Mouse (Mus musculus): ENCODE results near the gene Sln. TPM values are rescaled to one million over a fixed set of nuclear protein-coding genes. Genes with fewer than 3 reads are reported as not detected.

The Sln gene
- 4.6 and 6.0 TPM in 2 replicates for polyA plus RNA-seq (2015; fragmentation: Nextera tagmentation; extraction: Ambion mirVana)

DNA sequence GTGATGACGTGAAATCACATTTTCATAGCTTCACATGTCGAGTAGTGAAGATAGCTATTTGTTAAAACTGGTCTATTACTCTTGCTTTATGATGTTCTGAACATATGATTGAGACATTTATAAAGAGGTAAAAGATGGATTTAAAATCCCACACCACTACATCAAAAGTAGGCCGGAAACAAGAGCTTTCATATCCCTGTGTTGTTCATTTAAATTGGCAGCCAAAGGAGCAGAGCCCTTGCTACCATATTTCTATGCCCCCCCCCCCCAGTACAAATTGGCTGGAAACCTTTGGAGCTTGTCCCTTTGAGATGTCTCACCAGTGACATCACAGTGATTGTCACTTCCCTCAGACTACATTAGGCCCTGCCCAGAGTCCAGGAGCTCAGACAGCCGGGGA, at the start of gene Sln:
TSS of gene Sln (plus strand) at position 301 of the 400 bp plus-strand sequence.
- WGBS = 79% methylated on average over 4 of the region's 4 CpGs
- Histone ChIP-seq H3K27ac (no peak within 1 kb of the TSS), H3K36me3 (no peaks in the 10 kb centered on the region), H3K9me3 (no peaks in the 10 kb centered on the region), H3K4me1 (no peaks in the 10 kb centered on the region), H3K27me3 (no peaks in the 10 kb centered on the region), H3K9ac (no peak within 1 kb of the TSS), H3K4me2 (no peak within 1 kb of the TSS), H3K4me3 (no peak within 1 kb of the TSS)
- ATAC-seq (ENCODE audit: insufficient number of reproducible peaks, insufficient read depth, low FRiP score, low TSS enrichment, low read depth) = no peak

DNA sequence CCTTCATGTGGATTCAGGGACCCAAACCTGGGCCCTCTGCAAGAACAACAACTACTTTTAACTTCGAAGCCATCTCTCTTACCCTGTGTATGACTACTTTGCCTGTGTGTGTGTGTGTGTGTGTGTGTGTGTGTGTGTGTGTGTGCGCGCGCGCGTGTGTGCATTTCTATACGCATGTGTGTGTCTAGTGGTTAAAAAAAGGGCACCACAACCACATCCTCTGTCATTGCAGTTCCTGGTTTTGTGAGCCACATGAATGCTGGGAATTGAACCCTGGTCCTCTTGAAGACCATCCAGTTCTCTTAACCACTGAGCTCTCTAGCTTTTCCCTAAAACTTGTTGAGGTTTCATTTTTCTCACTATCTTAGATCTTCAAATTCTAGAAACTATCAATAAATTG, 47.0 kb upstream of the Sln start:
- Histone ChIP-seq H3K4me1 (peaks cover 3% of the 10 kb centered on the region; the same call in 1 of the 2 replicates), H3K4me3 (no peak overlapping the region), H3K27ac (no peak overlapping the region), H3K36me3 (no peaks in the 10 kb centered on the region), H3K4me2 (no peak overlapping the region), H3K9me3 (no peaks in the 10 kb centered on the region), H3K27me3 (no peaks in the 10 kb centered on the region), H3K9ac (no peak overlapping the region)
- no peak for ATAC-seq (ENCODE audit: insufficient number of reproducible peaks, insufficient read depth, low FRiP score, low TSS enrichment, low read depth)
- WGBS = 95% methylated on average over 7 of the region's 7 CpGs

DNA sequence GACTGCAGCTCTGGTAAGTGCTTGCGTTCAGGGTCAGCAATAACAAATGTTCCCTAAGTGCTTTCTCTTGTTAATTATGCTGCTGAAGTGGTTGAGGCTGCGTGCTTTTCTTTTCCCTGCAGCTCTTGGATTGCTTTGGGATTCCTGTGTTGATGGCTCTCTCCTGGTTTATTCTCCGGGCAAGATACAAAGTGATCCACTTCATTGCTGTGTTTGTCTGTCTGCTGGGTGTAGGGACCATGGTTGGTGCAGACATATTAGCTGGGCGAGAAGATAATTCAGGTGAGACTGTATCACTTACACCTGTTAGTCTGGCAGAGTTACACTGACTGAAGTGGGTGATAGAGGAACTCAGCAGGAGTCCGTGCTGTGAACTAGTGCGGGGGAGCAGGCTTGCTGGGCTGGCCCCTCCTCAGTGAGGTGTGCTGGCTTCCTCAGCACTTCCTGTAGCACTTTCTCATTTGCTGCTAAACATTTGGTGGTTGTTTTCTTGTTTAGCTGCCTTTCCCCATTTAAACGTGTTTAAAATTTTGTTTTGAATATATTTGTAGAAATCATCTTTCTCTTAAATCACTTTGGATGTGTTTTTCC, 43.4 kb upstream of the Sln start:
- Histone ChIP-seq H3K27ac (no peak overlapping the region), H3K4me3 (no peak overlapping the region), H3K4me1 (peaks cover 3% of the 10 kb centered on the region; the same call in 1 of the 2 replicates), H3K36me3 (0 out of 2 replicates have a peak, but pooled peaks cover 4% of the 10 kb centered on the region), H3K9ac (no peak overlapping the region), H3K4me2 (no peak overlapping the region), H3K27me3 (no peaks in the 10 kb centered on the region), H3K9me3 (no peaks in the 10 kb centered on the region)
- no peak for ATAC-seq (ENCODE audit: insufficient number of reproducible peaks, insufficient read depth, low FRiP score, low TSS enrichment, low read depth)
- 19% methylated on average over 7 of the region's 7 CpGs for WGBS

DNA sequence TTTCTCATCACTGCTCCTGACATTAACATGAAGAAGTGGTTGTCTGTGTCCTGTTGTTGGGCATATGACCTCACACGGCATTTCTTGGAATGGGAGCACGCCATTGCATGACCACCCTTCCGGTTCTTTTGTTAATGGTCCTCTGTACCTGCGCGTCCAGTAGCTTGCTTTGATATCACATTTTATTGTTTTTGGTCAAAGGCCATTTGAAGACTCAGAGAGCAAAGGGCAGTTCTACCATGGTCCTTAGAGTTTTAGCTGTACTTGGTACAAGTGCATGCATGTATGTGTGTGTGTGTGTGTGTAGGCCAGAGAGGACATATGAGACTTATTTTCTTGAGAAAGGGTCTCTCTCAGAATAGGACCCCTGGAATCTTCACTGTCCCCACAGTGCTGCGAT, 36.5 kb upstream of the Sln start:
- H3K9me3 ChIP-seq = no peaks in the 10 kb centered on the region
- no peak overlapping the region for H3K4me2 ChIP-seq
- no peak overlapping the region for H3K9ac ChIP-seq
- H3K4me1 ChIP-seq = no peaks in the 10 kb centered on the region
- no peak overlapping the region for H3K27ac ChIP-seq
- H3K4me3 ChIP-seq = no peak overlapping the region
- no peak for ATAC-seq (ENCODE audit: insufficient number of reproducible peaks, insufficient read depth, low FRiP score, low TSS enrichment, low read depth)
- H3K27me3 ChIP-seq = no peaks in the 10 kb centered on the region
- WGBS = 94% methylated on average over 6 of the region's 6 CpGs
- H3K36me3 ChIP-seq = 0 out of 2 replicates have a peak, but pooled peaks cover 4% of the 10 kb centered on the region

DNA sequence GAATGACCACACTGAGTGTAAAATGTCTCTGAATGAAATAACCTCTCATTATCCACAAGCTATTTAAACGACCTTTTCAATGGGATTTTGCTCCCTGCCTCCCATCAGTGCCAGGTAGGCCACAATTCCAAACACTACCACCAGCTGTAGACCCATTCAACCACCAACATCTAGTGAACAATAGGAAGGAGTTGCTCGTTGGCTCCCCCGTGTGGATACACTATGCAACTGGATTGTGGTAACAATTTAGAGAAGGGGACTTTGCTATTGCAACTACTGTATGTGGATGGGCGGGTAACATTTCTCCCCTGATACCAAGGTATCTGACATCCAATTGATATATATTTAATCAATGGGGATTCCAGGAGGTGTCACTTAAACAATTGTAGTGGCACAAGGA, 31.2 kb upstream of the Sln start:
- no peak overlapping the region for H3K4me2 ChIP-seq
- no peak overlapping the region for H3K9ac ChIP-seq
- WGBS = 31% methylated on average over 4 of the region's 4 CpGs
- no peak overlapping the region for H3K4me3 ChIP-seq
- H3K36me3 ChIP-seq = no peaks in the 10 kb centered on the region
- no peaks in the 10 kb centered on the region for H3K9me3 ChIP-seq
- no peaks in the 10 kb centered on the region for H3K4me1 ChIP-seq
- no peak overlapping the region for H3K27ac ChIP-seq
- no peak for ATAC-seq (ENCODE audit: insufficient number of reproducible peaks, insufficient read depth, low FRiP score, low TSS enrichment, low read depth)
- no peaks in the 10 kb centered on the region for H3K27me3 ChIP-seq

DNA sequence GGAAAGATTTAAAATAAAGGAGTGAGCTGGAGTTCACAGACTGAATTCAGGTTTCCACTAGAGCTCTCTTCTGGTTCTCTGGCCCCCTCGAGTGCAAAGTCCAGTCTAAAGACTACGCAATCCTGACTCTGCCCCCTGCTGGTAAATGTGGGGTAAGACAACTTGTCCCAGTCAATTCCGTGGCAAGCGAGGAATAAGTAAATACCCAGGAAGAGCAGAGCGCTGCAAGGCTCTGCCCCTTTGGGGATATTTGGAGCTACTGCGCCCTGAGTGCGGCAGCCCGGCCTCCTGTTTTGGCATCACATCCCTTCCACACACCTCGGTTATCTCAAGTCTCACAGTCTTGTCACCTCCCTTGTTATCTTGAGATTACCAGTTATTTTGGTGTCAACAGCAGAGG, 24.6 kb upstream of the Sln start:
- Histone ChIP-seq H3K9ac (no peak overlapping the region), H3K9me3 (no peaks in the 10 kb centered on the region), H3K4me3 (no peak overlapping the region), H3K4me2 (no peak overlapping the region), H3K4me1 (0 out of 2 replicates have a peak, but pooled peaks cover 2% of the 10 kb centered on the region), H3K27ac (no peak overlapping the region), H3K27me3 (peaks cover 11% of the 10 kb centered on the region), H3K36me3 (no peaks in the 10 kb centered on the region)
- 4% methylated on average over 9 of the region's 9 CpGs for WGBS
- ATAC-seq (ENCODE audit: insufficient number of reproducible peaks, insufficient read depth, low FRiP score, low TSS enrichment, low read depth) = no peak

DNA sequence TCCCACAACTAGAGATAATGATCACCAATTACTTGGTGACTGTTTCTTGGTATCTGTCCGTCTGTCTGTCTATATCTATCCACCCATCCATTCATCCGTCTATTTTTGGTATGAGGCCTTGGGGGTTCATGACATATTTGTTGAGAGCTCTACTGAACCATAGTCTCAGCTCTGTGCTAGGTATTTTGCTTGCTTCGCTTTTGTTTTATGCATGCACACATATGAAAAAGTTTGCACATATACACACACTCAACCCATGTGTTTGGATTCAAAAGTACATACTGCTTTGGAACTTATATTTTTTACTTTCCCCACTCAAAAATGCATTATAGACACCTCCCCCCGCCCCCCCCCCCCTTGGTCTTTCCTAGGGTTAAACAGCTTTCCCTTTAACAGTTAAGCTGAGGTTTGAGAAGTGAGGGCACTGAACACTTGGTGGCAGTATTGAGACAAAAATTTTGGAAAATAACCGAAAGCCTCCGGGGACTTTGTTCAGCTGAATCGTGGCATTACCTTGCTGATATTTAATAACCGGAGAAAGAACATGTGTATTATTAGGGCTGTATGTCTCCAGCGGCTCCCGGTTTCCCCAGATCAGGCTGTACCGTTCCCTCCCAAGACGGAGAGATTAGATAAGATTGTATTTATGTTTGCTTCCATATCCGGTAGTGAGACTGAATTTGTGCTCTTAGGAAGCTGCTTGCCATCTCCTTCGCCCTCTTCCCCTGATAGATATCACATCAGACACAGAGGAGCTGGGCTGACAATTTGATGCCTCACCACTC, 20.7 kb upstream of the Sln start:
- Histone ChIP-seq H3K36me3 (no peaks in the 10 kb centered on the region), H3K9me3 (no peaks in the 10 kb centered on the region), H3K4me3 (peak overlapping the region; percentile 49), H3K4me1 (0 out of 2 replicates have a peak, but pooled peaks cover 2% of the 10 kb centered on the region), H3K9ac (peak overlapping the region; percentile 70), H3K4me2 (peak overlapping the region; percentile 66), H3K27ac (no peak overlapping the region), H3K27me3 (peaks cover 11% of the 10 kb centered on the region)
- WGBS = 15% methylated on average over 14 of the region's 14 CpGs
- no peak for ATAC-seq (ENCODE audit: insufficient number of reproducible peaks, insufficient read depth, low FRiP score, low TSS enrichment, low read depth)

DNA sequence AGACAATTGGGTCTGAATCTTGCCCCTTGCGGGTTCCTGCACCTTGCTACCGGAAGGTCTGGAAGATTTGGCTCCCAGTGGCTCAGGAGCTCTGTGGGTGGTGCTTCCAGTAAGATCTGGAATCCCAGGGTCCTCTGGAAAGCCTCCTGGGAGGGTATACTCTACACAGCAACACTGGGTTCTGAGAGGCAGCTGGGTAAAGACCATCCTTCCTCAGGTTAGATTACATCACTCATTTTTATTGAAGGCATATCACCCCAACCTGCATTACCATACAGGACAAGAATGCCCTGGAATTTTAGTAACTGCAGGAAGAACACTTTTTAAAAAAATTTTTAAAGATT, 20.1 kb upstream of the Sln start:
- Histone ChIP-seq H3K9ac (peak overlapping the region; percentile 70), H3K36me3 (no peaks in the 10 kb centered on the region)
- ATAC-seq (ENCODE audit: insufficient number of reproducible peaks, insufficient read depth, low FRiP score, low TSS enrichment, low read depth) = no peak

DNA sequence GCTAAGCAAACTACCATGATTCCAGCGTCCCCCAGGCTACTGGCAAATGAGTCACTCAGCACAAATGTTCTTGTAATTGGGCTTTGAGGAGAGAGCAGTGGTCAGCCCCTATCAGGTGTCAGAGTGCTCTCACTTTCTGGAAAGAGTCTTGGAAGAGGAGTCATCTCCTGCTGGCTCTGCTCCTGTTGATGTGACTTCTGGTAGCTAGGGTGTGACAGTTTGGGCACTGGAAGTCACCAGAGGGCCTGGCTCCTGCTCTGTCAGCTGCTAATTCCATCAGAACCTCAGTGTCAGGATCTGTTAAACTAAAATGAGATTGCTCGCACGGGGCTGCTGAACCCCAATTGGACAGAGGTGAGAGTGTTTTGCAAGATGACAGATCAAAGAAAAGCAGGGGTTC, 14.9 kb upstream of the Sln start:
- no peak overlapping the region for H3K4me2 ChIP-seq

More for the DNA sequence above, 20.1 kb upstream of the Sln start:
- Histone ChIP-seq H3K27me3 (peaks cover 11% of the 10 kb centered on the region), H3K4me2 (peak overlapping the region; percentile 66), H3K4me3 (peak overlapping the region; percentile 49), H3K4me1 (0 out of 2 replicates have a peak, but pooled peaks cover 2% of the 10 kb centered on the region), H3K27ac (no peak overlapping the region), H3K9me3 (no peaks in the 10 kb centered on the region)
- WGBS = 37% methylated on average over 2 of the region's 2 CpGs

DNA sequence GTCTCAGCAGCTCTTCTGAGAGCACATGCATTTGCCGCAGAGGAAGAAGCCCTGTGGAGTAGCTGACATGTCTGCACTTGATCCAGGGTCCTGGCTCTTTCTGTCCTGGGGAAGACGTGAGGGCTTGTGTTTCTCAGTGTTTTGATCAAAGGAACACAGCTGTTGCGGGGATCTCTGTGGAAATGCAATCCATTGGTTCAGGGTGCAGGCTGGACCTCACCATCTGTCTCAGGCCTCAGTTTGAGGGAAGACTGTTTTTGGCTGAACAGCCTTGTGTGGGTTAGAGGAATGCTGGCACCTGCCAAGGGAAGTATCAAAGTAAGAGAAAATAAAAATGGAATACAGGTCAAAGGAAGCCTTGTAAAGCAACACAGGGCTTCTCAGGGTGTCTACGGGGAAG, 14.0 kb upstream of the Sln start:
- Histone ChIP-seq H3K27ac (no peak overlapping the region), H3K36me3 (no peaks in the 10 kb centered on the region), H3K27me3 (no peaks in the 10 kb centered on the region), H3K4me3 (no peak overlapping the region), H3K4me1 (no peaks in the 10 kb centered on the region), H3K4me2 (no peak overlapping the region), H3K9me3 (no peaks in the 10 kb centered on the region), H3K9ac (no peak overlapping the region)
- ATAC-seq (ENCODE audit: insufficient number of reproducible peaks, insufficient read depth, low FRiP score, low TSS enrichment, low read depth) = no peak
- 54% methylated on average over 4 of the region's 4 CpGs for WGBS

More for the DNA sequence above, 14.9 kb upstream of the Sln start:
- Histone ChIP-seq H3K4me3 (no peak overlapping the region), H3K27me3 (no peaks in the 10 kb centered on the region), H3K4me1 (no peaks in the 10 kb centered on the region), H3K9ac (no peak overlapping the region), H3K27ac (no peak overlapping the region), H3K9me3 (no peaks in the 10 kb centered on the region), H3K36me3 (no peaks in the 10 kb centered on the region)
- WGBS = 65% methylated on average over 3 of the region's 3 CpGs
- no peak for ATAC-seq (ENCODE audit: insufficient number of reproducible peaks, insufficient read depth, low FRiP score, low TSS enrichment, low read depth)

DNA sequence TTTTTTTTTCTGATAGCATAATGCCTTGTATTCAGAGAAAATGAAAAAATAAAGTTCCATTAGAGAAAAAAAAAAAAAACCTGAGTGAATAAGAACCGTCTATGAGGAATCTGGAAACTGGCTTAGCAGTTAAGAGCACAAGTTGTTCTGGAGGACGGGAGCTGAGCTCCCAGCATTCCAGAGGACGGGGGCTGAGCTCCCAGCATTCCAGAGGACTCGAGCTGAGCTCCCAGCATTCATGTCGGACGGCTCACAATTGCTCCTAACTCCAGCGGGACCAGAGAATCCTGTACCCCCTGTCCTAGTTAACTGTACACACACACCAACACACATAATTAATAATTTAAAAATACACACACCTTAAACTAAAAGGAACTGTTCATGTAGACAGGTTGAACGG, 11.1 kb upstream of the Sln start:
- Histone ChIP-seq H3K9me3 (no peaks in the 10 kb centered on the region), H3K36me3 (no peaks in the 10 kb centered on the region), H3K4me2 (no peak overlapping the region), H3K27me3 (no peaks in the 10 kb centered on the region), H3K4me1 (no peaks in the 10 kb centered on the region), H3K9ac (no peak overlapping the region), H3K27ac (no peak overlapping the region), H3K4me3 (no peak overlapping the region)
- no peak for ATAC-seq (ENCODE audit: insufficient number of reproducible peaks, insufficient read depth, low FRiP score, low TSS enrichment, low read depth)
- 60% methylated on average over 8 of the region's 8 CpGs for WGBS

DNA sequence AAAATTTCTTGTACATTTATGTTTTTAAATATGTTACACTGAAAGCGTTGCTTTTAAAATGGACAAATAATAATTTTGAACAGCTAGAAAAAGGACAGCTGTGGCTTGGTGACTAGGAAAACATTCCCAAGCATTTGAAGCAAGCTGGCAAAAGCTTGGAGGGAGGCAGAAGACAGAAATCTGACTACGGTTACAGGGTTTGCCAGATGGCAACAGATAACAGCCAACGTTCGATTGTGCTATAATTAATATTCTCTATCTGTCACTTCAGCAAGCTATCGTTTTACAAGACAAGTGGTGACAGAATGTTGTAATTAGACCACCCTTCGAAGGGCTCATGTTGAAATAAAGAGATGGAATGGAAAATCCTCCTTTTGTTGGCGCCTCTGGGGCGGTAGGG, 1.4 kb upstream of the Sln start:
- no peak overlapping the region for H3K4me2 ChIP-seq
- no peaks in the 10 kb centered on the region for H3K9me3 ChIP-seq
- no peaks in the 10 kb centered on the region for H3K27me3 ChIP-seq
- 74% methylated on average over 8 of the region's 8 CpGs for WGBS
- ATAC-seq (ENCODE audit: insufficient number of reproducible peaks, insufficient read depth, low FRiP score, low TSS enrichment, low read depth) = no peak
- H3K4me3 ChIP-seq = no peak overlapping the region
- no peaks in the 10 kb centered on the region for H3K4me1 ChIP-seq
- no peaks in the 10 kb centered on the region for H3K36me3 ChIP-seq
- H3K27ac ChIP-seq = no peak overlapping the region
- H3K9ac ChIP-seq = no peak overlapping the region

All from embryonic facial prominence, embryonic 13.5 days (tissue).